Mouse (Mus musculus) right cerebral cortex, postnatal 10 days (tissue): ENCODE measurements around the gene Trnau1ap.
"Not testable (repeated sequence)": the region's sequence is repeated elsewhere in the genome, so short reads cannot be mapped to it uniquely, and the experiment has no call there.

Experiments
- DNase-seq, 2 experiments: peaks; one replicate each; pipeline ENCODE4 v3.0.0; 2021; ENCODE audit warnings: low spot score in 2 of 2

Gene Trnau1ap

GRCm38 (mm10) chr4:132344403-132345134 is 15.2 kb upstream of the Trnau1ap start:
- no peak for DNase-seq

- no peak for DNase-seq
Observed at GRCm38 (mm10) chr4:132341451-132341850, 12.1 kb upstream of the Trnau1ap start.

- peak; percentile 71 to 74 for DNase-seq
Observed at GRCm38 (mm10) chr4:132338943-132339342, 9.6 kb upstream of the Trnau1ap start.

DNA sequence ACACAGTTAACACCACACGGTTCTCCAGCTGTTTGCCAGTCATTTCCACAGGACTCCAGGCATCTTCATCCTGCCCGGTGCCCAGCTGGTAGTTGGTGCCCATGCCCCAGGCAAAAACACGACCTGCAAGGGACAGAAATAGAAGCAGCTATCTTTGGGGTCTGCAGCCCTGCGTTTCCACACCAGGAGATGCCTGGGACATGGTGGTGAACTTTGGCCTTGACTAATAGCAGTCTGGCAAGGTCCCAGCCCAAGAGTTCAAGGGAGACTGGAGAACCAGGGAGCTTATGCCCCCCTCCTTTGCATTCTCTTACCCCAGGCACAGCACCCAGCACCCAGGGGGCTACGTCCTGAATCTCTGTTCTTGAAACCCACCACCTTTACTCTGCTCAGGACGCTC is 3.5 kb upstream of the Trnau1ap start:
- no peak for DNase-seq

GRCm38 (mm10) chr4:132331960-132332359 is 2.6 kb upstream of the Trnau1ap start:
- no peak for DNase-seq

DNA sequence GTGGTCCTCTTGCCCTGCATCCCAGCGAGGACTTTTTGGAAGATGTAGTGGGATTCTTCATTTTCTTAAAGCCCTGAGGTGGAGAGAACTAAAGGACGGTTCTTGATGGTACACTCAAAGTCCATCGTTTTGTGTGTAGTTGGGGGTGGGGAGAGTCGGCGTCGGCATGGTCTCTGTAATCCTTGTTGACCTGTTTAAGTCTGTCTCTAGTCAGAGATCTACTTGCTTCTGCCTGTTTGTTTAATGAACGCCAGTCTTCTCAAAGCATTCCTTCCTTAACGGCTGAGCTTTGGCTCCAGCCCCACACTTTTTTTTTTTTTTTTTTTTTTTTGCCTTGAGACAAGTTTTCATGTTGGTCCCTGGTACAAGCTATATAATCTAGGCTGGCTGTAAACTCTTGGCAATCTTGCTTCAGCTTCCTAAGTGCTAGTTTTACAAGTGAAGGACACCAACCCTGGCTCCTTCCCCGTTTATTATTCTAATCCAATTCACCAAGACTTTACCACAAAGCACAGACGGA is 557 bp upstream of the Trnau1ap start:
- no peak for DNase-seq

- no peak for DNase-seq
Observed at GRCm38 (mm10) chr4:132328391-132328982, 851 bp downstream of the Trnau1ap start.

- DNase-seq, result no peak
Observed at GRCm38 (mm10) chr4:132326481-132326880, 2.9 kb downstream of the Trnau1ap start.

DNA sequence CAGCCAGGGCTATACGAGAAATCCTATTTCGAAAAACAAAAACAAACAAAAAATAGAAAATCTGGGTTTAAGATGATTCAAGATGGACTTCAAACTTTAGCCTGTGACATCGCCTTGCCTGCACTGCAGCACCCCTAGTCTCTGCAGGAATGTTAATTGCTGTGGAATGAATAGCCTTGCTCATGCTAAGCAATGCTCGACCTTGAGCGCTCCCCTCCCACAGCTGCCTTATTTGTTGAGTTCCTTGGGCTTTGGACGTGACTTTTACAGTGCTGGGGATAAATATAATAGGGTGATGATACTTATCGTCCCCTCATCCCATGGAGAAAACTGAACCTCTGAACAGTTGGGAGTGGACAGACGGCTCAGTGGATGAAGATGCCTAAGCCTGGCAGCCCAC is 13.6 kb downstream of the Trnau1ap start:
- DNase-seq, result no peak

DNA sequence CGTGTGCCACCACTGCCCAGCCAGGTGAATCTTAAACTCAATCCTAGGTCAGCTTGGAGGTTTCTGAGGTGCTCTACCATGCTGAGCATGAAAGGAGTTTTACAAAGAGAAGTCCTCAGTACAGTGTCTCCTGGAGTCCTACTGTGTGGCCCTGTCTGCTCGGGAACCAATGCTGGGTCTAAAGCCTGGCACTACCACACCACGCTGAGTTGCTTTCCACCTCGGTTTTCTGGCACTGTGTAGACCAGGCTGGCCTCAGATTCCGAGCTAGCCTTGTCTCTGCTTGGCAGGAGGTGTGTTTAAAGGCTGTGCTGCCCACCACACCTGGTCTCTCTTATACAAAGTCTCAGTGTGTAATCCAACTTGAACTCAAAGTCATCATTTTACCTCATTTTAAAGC is 16.7 kb downstream of the Trnau1ap start:
- DNase-seq, result no peak

DNA sequence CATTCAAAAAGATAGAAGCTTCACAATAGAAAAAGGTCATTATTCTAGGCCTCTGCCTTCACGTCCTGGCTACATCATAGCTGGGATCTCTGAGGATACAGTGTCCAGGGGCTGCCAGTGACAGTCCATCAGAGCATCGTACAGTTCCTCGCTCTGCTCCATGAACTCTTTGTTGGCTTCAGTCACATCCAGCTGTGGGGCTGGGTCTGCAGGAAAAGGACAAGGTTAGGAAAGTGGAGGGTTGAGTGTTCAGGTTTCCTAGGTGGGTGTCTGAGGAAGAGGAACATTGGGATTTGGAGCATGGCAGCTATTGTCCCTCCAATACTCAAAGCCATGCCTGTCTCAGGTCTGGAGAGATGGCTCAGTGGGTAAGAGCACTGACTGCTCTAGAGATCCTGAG is 17.5 kb downstream of the Trnau1ap start:
- no peak for DNase-seq

DNA sequence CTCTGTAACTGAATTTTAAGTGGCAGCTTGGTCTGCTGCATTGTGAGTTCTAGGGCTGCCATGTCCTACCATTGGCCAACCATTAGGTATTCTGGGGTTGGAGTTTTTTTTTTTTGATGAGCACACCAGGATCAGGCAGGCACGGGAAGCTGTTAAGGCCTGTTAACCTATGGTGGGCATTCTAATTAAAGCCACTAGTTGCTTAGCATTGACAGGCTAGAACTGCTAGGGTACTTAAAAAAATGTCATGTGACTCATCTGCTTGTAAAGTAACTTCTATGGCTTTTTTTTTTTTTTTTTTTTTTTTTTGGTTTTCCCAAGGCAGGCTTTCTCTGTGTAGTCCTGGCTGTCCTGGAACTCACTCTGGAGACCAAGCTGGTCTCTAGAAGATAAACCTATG is 18.1 kb downstream of the Trnau1ap start:
- no peak for DNase-seq

DNA sequence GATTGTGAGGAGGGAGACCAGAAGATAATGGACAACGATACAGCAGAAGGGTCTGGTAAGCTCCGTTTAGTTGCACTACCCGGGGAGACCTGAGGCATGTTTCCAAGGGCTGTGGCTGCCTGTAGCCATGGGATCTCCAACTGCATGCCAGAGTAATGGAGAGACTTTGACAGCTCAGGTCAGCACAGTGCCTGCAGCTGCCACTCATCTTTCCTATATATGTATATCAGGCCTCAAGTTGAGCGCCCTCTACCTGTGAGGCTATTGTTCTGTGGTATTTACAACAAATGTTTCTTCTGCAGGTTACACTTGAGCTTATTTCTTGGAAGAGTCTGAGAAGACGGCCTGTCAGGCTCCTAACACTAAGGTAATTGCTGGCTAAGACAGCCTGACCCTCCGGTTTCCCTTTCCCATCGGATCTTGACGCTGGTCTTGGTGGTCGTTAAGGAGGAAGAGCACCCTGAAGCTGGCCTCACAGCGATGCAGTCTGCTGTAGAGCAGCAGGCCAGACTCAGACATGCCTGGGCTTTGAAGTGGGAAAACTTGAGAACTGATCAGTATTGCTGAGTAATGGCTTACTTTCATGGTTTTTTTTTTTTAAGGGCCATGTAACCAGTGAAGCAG is 19.4 kb downstream of the Trnau1ap start:
- peak in 1 of 2 experiments; percentile 60 for DNase-seq

DNA sequence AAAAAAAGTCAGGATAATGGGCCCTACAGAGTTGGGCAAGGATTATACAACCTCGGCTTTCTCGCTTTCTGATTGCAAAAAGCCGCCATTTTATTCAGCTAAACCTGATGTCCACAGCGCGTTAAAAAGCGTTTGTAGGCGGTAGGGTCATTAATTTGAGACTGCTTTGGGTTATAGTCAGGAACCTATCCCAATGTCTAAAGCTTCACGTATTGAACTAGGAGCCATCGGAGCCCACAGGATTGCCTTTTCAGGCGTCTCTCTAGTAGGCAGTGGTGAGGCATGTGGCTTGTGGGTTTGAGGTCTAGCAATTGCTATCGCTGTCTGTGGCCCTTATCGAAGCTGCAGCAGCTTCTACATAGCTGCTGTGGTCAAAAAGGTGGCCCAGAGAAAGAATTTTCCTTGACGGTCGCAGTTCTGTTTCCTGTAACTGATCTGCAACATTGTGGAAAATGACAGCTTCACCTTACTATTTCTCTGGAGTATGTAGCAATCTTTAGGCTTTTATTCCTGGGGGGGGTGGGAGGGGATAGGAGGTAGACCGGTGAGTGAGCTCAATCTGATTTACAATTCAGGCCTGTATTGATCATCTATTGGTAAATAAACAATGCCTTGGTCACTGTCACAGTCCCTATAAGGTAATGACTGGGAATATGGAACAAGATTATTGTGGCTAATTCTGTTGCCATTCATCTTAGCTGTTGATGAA is 20.0 kb downstream of the Trnau1ap start:
- DNase-seq, result no peak

- peak; percentile 95 to 96 for DNase-seq
Observed at GRCm38 (mm10) chr4:132308437-132309139, 20.8 kb downstream of the Trnau1ap start.

DNA sequence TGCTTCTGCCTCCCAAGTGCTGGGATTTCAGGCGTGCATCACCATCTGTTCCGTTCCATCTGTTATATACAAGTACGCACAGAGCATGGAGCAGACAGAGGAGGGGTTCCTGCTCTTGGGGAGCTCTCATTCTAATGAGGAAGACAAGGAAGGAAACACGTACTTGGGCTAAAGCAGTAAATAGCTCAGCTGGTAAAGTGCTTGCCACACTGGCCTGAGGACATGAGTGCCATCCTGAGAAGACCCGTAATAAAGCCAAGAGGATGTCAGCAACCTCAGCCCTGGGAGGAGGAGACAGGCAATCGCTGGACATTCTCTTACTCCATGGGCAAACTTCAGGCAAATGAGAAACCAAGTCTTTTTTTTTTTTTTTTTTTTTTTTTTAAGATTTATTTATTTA is 23.3 kb downstream of the Trnau1ap start:
- no peak for DNase-seq

- DNase-seq, result no peak
Observed at GRCm38 (mm10) chr4:132305276-132305675, 24.1 kb downstream of the Trnau1ap start.

GRCm38 (mm10) chr4:132303484-132303883 is 25.9 kb downstream of the Trnau1ap start:
- not testable (repeated sequence) for DNase-seq

DNA sequence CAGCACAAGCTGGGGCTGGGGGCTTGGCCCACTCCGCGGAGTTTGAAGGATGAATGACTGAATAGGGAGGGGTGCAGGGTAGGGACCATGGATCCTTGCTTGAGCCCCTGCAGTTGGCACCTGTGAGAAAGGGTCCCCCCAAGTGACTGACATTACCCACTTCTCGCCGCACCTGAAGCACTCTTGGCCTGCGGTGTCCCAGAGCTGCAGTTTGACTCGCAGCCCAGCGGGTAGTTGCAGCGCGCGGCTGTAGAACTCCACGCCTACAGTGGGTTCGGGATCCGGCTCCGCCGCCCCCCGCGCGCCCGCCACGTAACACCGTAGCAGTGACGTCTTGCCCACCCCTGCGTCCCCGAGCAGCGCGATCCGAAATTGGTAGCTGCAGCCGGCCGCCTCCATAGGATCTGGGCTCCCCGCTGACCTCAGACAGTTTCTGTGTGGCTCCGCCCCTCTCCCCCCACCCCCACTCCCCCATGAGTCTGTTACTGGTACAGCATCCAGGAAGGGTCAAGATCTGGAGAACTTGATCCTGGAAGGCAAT is 26.3 kb downstream of the Trnau1ap start, which contains the start of gene Rab42:
Gene Rab42, minus strand, starts transcription at position 447 of the 541 bp plus-strand sequence.
- DNase-seq, result peak; percentile 78 to 81

DNA sequence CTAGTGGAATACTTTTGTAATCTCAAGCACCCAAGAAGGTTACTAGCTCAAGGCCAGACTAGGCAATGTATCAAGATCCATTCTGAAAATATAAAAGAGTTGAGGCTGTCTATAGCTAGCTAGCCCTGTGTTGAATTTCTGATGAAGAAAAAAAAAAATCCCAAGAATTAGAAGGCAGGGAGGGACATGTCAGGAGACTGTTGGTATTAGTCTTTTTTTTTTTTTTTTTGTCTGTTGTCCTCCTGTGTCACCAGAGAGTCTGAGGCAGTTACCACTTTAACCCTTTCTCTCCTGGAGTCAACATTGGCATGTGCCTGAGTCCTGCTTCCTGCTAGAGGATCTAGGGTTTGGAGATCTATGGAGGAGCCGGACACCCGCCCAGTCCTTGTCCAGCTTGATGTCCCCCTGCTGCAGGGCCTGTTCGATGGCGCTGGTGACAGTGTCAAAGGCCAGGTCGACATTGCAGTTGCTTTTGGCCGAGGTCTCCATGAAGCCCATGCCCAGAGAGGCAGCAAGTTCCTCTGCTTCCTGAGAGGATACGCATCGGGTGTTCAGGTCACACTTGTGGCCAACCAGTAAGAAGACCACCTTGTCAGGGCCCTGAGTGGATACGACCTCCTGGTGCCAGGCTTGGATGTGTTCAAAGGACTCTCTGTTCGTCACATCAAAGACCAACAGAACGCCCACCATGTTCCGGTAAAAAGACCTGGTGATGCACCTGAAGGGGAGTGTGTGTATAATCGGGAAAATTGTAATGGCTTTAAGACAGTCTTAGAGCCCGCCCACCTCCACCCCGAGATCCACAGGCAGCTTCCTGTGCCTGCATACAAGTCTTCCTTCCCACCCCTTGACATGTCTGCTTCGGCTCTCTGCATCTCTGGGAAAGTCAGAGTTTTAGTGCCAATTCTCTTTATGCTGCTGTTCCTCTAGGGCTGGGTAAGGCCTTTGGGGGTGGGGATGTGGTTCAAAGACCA is 27.1 kb downstream of the Trnau1ap start:
- DNase-seq, result no peak
